Mouse (Mus musculus): ENCODE results near the gene Ift20.

The Ift20 gene

DNA sequence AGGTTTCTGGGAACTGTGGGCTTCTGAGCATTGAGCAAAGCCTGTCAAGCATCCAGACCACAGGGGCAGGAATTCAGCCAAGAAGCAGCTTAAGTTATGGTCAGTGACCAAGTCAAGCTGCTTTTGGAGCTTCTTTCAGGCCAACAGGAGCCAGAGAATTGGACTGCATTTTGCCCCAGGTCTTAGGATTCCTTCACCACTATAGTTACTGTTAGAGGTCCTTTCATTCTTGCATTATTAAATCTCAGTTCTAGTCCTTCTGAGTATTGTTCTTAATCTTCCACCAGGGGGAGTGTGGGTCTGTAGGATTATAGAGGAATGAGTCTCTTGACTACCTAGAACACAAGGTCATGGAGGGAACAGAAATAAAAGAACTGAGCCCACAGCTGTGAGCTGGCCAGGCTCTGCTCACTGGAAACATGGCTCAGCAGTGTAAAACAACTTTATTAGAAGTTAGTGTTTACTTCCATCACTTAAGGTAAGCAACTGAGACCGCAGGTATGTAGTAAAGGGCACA is 13.6 kb upstream of the Ift20 start:
- in situ Hi-C loops (cut with MboI, MseI): no loop called here

DNA sequence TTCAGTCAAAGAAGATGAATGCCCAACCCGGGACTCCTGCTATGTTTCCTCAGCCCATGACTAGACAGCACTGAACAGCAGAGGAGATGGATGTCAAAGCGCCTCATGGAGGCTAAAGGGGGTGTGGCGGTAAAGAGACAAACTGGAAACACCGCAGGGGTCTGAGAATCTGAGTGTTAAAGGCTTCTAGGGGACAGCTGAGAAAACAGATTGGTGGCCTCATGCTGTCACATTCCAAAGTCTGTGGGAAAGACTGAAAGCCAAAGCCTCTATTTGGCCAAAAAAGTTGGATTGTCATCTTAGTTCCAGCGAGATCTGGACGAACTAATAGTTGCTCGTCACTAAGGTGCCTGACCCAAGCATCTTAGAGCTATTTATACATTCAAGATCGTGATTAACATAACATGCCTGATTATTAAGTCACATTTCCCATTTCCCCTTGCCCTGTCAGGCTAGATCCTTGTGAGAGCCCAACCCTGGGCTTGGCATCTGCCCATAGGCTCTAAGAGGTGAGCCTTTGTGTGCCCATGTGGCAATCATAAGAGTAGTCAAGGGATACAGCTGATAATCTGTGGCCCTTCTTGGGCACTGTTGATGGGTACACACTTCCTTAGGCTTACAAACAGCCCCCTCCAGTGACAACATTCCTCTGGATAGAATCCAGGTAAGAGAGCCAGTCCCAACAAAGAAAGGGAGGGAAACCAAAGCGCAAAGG is 12.8 kb upstream of the Ift20 start:
- in situ Hi-C loops (cut with MboI, MseI): no loop called here

DNA sequence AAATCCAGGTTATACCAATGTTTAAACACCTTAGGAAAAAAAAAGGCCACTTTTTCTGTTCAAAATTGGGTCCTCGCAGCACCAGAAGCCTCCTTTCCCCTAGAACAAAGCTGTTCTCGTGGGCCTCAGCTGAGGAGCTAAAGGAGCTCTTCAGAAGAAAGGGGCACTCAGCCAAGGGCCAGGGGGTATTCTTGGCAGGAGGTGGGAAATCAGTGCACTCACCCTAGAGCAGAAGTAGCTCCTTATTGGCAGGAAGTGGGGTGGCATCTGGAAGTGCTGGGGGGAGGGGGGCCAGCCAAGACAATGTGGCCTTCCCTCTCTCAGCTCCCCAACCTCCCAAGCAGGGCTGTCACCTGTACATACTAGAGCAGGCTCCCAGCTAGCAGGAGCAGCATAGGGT is 11.3 kb upstream of the Ift20 start:
- in situ Hi-C loops (cut with MboI, MseI): no loop called here

GRCm38 (mm10) chr11:78528714-78529113 is 7.4 kb upstream of the Ift20 start:
- in situ Hi-C loops (cut with MboI, MseI): no loop called here

DNA sequence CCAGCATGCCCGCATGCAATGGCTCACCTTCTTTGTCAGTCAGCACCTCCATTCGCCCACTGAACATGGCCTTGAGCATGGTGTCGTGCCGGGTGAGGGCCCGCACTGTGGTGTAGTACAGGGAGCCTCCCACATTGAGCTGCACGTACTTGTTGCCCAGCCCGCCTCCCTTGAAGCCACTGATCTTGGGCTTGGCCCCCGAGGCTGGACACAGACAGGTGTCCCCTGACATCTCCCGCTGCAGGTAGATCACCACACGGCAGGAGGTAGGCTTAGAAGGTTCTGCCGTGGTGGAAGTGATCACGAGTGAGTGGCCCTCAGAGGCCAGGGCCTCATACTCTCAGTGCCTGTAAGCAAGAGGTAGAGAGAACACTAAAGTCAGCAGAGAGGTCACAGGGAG is 6.2 kb upstream of the Ift20 start:
- in situ Hi-C loops (cut with MboI, MseI): loop anchor here (10.0 kb wide), 2 partner anchors 1035 to 1555 kb away; partner anchors contain the start of genes Atad5 (in 1 of the 2), Crlf3 (in 1 of the 2) and Git1 (in 1 of the 2)

DNA sequence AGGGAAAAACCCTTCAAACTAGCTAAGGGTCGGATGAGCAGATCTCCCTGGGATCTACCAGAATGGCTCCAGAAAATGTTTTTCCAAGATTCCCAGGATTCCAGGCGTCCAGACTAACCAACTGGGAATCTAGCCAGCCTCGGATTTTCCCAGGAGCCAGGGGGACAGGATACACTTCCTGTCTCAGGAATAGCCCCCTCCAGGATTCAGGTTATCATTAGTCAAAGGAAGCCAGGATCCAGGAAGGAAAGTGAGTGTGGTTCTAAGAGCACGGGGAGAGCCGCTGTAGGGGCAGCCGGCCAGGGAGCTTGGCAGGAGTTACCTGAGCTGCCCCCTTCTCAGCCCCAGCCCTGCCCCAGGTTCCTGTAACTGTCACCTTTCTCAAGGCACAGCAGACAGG is 5.1 kb upstream of the Ift20 start:
- in situ Hi-C loops (cut with MboI, MseI): loop anchor here (10.0 kb wide), 2 partner anchors 1036 to 1554 kb away; partner anchors contain the start of genes Atad5 (in 1 of the 2), Crlf3 (in 1 of the 2) and Git1 (in 1 of the 2)

DNA sequence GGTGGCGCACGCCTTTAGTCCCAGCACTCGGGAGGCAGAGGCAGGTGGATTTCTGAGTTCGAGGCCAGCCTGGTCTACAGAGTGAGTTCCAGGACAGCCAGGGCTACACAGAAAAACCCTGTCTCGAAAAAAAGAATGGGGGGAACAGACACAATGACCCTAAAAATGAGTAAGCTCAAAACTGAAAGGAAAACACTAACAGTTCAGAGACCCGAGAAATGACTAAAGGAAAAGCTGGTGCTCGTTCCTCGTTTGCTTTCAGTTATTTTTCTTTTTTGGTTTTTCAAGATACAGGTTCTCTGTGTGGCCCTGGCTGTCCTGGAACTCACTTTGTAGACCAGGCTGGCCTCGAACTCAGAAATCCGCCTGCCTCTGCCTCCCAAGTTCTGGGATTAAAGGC is 4.6 kb upstream of the Ift20 start:
- in situ Hi-C loops (cut with MboI, MseI): loop anchor here (10.0 kb wide), 2 partner anchors 1037 to 1553 kb away; partner anchors contain the start of genes Atad5 (in 1 of the 2), Crlf3 (in 1 of the 2) and Git1 (in 1 of the 2)

GRCm38 (mm10) chr11:78534516-78534915 is 1.6 kb upstream of the Ift20 start:
- in situ Hi-C loops (cut with MboI, MseI): loop anchor here (10.0 kb wide), 2 partner anchors 1040 to 1550 kb away; partner anchors contain the start of genes Atad5 (in 1 of the 2), Crlf3 (in 1 of the 2) and Git1 (in 1 of the 2)

DNA sequence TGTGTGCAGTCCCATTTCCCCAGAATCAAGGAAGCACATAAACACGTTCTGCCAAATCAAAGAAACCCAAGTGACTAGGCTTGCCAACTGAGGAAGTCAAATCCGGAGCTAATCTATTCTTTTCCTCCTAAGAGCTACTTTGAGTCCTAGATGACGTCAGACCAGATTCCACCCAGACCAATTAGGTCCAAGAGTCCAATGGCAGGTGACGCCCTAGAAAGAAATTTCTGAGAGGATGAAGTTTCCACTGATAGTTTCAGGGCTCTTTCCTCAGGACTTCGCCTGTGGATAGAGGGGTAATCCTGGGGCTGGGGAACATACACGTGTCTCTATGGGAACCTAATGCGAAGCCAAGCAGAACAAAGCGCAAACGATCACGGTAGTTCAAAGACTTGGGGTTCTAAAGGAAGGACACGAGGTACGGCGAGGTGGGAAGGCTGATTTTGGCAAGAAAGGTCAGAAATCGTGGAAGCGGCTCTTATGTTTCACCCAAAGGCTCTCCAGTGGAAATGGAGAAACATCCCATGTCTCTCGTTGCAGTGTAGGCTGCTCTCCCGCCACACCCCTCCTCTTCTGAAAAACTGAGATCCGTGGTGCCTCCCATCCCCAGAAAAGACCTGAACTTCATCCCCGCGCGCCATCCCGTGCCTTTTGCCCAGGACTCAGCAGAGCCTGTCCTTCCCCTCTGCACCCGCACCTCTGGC is 633 bp upstream of the Ift20 start:
- in situ Hi-C loops (cut with MboI, MseI): loop anchor here (10.0 kb wide), 2 partner anchors 1041 to 1549 kb away; partner anchors contain the start of genes Atad5 (in 1 of the 2), Crlf3 (in 1 of the 2) and Git1 (in 1 of the 2)

GRCm38 (mm10) chr11:78536690-78537084 is 526 bp downstream of the Ift20 start:
- in situ Hi-C loops (cut with MboI, MseI): loop anchor here (10.0 kb wide), 2 partner anchors 1042 to 1548 kb away; partner anchors contain the start of genes Atad5 (in 1 of the 2), Crlf3 (in 1 of the 2) and Git1 (in 1 of the 2)

DNA sequence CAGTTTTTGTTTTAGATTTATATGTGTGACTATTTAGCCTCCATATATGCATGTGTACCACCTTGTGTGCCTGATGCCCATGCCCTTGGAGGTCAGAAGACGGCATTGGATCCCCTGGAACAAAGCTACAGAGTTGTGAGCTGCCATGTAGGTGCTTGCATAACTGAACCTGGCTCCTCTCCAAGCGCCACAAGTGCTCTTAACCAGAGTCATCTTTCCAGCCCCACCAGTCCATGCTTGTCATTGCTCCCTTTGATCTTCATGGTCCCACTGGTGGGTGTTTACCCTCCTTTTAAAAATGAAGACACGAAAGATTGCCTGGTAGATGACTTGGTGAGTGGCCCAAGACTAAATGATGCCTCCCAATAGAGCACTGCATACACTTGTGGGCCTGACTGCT is 4.2 kb downstream of the Ift20 start:
- in situ Hi-C loops (cut with MboI, MseI): no loop called here

DNA sequence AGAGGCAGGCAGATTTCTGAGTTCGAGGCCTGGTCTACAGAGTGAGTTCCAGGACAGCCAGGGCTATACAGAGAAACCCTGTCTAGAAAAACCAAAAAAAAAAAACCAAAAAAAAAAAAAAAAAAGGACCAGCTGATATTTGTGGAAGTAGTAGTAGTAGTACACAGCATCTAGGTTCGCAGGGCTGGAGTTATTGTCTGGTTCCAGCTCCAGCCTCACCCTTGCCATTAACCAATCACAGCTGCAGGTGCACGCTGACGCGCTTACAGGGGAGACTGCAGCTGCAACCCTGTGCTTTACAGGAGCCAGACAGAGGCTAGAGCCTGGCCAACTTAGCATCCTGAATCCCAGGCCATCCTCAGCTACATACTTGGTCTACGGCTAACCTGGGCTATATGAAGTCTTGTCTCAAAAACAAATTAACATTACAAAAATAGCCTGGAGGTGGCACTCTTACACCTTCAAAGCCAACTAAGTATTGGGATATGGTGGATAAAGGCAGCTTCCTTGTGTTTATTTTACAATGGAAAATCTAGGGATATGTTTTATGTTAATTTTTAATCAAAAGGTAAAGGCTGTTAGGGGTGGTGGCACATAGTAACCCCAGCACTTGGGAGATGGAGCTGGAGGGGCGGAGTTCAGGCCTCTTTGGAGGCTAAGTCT is 8.4 kb downstream of the Ift20 start:
- in situ Hi-C loops (cut with MboI, MseI): no loop called here

- in situ Hi-C loops (cut with MboI, MseI): no loop called here
Measured at GRCm38 (mm10) chr11:78545181-78545580, 9.0 kb downstream of the Ift20 start.

DNA sequence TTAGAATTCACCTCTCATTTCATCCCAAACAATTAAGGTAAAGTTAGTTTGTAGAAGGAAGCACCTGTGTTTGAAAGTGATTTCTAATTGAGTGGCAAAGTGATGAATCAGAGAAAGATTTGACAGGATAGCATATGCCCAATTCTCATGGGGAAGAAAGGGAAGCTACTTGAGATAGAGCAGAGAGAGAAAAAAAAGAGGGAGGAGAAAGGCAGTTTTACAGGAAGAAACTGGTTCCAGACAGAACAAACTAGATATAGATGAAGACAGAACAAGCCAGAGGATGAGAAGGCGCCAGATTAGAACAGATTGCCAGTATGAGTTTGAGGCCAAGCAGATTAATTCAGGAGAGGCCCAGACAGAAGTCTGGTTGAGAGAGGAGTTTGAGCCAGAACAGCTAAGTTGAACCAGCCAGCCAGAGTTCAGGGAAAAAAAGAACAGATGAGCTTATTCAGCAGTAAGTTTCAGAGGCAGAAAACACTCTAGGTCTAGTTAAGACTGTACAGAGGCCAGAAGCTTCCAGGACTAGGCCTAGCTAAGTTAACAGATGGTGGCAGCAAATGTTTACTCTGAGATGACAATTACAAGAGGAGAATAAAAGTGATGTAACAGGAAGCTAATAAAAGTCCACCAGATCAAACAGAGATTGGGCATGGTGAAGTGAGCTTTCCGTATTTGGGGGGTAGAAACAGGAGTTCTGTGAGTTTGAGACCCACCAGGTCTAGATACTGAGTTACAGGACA is 11.7 kb downstream of the Ift20 start:
- in situ Hi-C loops (cut with MboI, MseI): no loop called here

- in situ Hi-C loops (cut with MboI, MseI): no loop called here
Measured at GRCm38 (mm10) chr11:78549491-78549987, 13.4 kb downstream of the Ift20 start.

GRCm38 (mm10) chr11:78550168-78551058 is 14.3 kb downstream of the Ift20 start, which contains the start of gene Tmem97:
TSS of gene Tmem97 (minus strand) at chr11:78550777.
- in situ Hi-C loops (cut with MboI, MseI): no loop called here

DNA sequence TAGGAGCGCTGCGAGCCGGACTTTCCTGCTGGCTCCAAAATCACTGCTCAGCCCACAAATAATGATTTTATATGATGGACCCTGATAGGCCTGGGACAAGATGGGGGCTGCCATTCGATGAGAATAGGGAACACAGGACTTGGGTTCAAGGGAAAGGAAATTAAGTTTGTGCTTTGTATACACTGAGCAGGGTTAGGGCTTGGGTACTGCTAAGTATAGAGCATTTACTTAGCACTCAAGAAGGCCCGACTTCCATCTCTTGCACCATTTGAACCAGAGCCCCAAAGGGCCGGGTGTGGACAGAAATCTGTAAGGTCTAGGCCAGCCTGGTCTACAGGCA is 14.9 kb downstream of the Ift20 start:
- in situ Hi-C loops (cut with MboI, MseI): no loop called here

- in situ Hi-C loops (cut with MboI, MseI): no loop called here
Measured at GRCm38 (mm10) chr11:78555623-78556022, 19.5 kb downstream of the Ift20 start.

GRCm38 (mm10) chr11:78556070-78556469 is 19.9 kb downstream of the Ift20 start:
- in situ Hi-C loops (cut with MboI, MseI): no loop called here

DNA sequence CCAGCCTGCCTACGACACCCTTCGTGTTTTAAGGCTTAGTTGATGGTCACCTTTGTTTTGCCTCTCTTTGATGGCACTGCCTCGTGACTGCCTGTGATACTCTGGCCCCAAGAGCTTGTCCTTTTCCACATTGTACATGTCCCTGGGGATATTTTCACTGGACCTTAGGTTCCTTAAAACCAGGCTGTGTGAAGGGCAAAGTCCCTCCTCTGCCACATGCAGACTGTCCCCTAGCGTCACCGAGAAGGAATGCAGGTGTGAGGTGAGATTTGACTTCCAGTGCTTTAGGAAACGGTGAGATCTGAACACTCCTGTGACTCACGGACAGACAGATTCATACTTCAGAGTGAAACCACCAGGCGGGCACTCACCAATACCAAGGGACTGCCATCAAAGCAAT is 21.1 kb downstream of the Ift20 start:
- in situ Hi-C loops (cut with MboI, MseI): no loop called here

Data from T-helper 17 cell (primary cell).